Comparison of ENCODE assay signal across 8 mouse cellular contexts in genomic region chr1:183442015-183442774, GRCm38 (mm10). TPM values are rescaled to one million over a fixed set of nuclear protein-coding genes. Genes with fewer than 3 reads are reported as not detected.
DNase-seq lines count a peak whose midpoint lies in the region; ATAC-seq lines count a peak whose summit lies in the region.

No protein-coding gene starts in this region.

- H3K27me3 ChIP-seq in liver, embryonic 12.5 days (replicated peaks), result no peaks in the 10 kb centered on the region
- no peaks in the 10 kb centered on the region for H3K27me3 ChIP-seq in intestine, embryonic 16.5 days (replicated peaks; ENCODE audit: control insufficient read depth, insufficient read depth, low read length)
- no peaks in the 10 kb centered on the region for H3K27me3 ChIP-seq in limb, embryonic 10.5 days (ENCODE audit: low read depth, poor library complexity, severe bottlenecking)

- WGBS in liver, embryonic 12.5 days (ENCODE audit: insufficient replicate concordance), result 26% methylated on average over 19 of the region's 19 CpGs
- 23% methylated on average over 19 of the region's 19 CpGs for WGBS in intestine, embryonic 16.5 days
- WGBS in limb, embryonic 10.5 days, result 26% methylated on average over 19 of the region's 19 CpGs

- H3K4me3 ChIP-seq in liver, embryonic 12.5 days, result no peak overlapping the region
- H3K4me3 ChIP-seq in intestine, embryonic 16.5 days (ENCODE audit: low read length), result no peak overlapping the region
- H3K4me3 ChIP-seq in limb, embryonic 10.5 days, result 0 out of 2 replicates have a peak overlapping the region, but pooled peaks have one; percentile 9

- ATAC-seq in liver, embryonic 12.5 days, result no peak
- peak; percentile 74 for ATAC-seq in granulocyte monocyte progenitor cell, adult 5-6 weeks (replicated peaks; ENCODE audit: poor library complexity, severe bottlenecking)
- peak; percentile 72 for ATAC-seq in intestine, embryonic 16.5 days

- peak; percentile 75 for DNase-seq in liver
- peak; percentile 93 for DNase-seq in embryo, embryonic 10.5 days (ENCODE audit: low spot score)
- DNase-seq in limb, embryonic 10.5 days (ENCODE audit: low spot score), result peak; percentile 85
- DNase-seq in monocyte, adult 2 months (ENCODE audit: low read depth in 1 of 2, low spot score in 2 of 2), result peak; percentile 32 to 60
- DNase-seq in spleen, postnatal 14 days (ENCODE audit: low spot score in 2 of 2), result peak; percentile 19 to 61

- no peaks in the 10 kb centered on the region for H3K4me1 ChIP-seq in liver, embryonic 12.5 days
- H3K4me1 ChIP-seq in intestine, embryonic 16.5 days (ENCODE audit: control insufficient read depth, insufficient read depth, low read length), result peaks cover 9% of the 10 kb centered on the region
- H3K4me1 ChIP-seq in limb, embryonic 10.5 days, result peaks cover 20% of the 10 kb centered on the region

- H3K36me3 ChIP-seq in liver, embryonic 12.5 days, result no peaks in the 10 kb centered on the region
- H3K36me3 ChIP-seq in intestine, embryonic 16.5 days (ENCODE audit: control insufficient read depth, insufficient read depth, low read length), result no peaks in the 10 kb centered on the region
- no peaks in the 10 kb centered on the region for H3K36me3 ChIP-seq in limb, embryonic 10.5 days

- no peak overlapping the region for H3K27ac ChIP-seq in liver, embryonic 12.5 days
- no peak overlapping the region for H3K27ac ChIP-seq in intestine, embryonic 16.5 days (ENCODE audit: low read length)
- H3K27ac ChIP-seq in limb, embryonic 10.5 days, result no peak overlapping the region

- H3K9me3 ChIP-seq in liver, embryonic 12.5 days (replicated peaks), result 0 out of 2 replicates have a peak, but pooled peaks cover 5% of the 10 kb centered on the region
- H3K9me3 ChIP-seq in intestine, embryonic 16.5 days (ENCODE audit: control insufficient read depth, low read length), result no peaks in the 10 kb centered on the region
- no peaks in the 10 kb centered on the region for H3K9me3 ChIP-seq in limb, embryonic 10.5 days (replicated peaks)

- H3K9ac ChIP-seq in liver, embryonic 12.5 days, result no peak overlapping the region
- H3K9ac ChIP-seq in intestine, embryonic 16.5 days (ENCODE audit: low read depth, low read length), result no peak overlapping the region

- H3K4me2 ChIP-seq in liver, embryonic 12.5 days, result no peak overlapping the region
- H3K4me2 ChIP-seq in intestine, embryonic 16.5 days (ENCODE audit: low read depth, low read length), result 0 out of 2 replicates have a peak overlapping the region, but pooled peaks have one; percentile 20

RNA-seq across cellular contexts. Expression of gene Hhipl2, which starts 24.2 kb away (rescaled TPM):
- polyA plus RNA-seq in liver, embryonic 12.5 days (2016; fragmentation: Nextera tagmentation; extraction: Ambion mirVana), result 0.05 TPM in 2 replicates
- total RNA-seq in granulocyte monocyte progenitor cell, adult 5-6 weeks (2014; fragmentation: Nextera tagmentation), result not detected in 2 replicates
- not detected in 2 replicates for total RNA-seq in granulocyte monocyte progenitor cell, adult 5-6 weeks (2017)
- polyA plus RNA-seq in intestine, embryonic 16.5 days (2015; fragmentation: Nextera tagmentation; extraction: Ambion mirVana), result 0.17 TPM in 1 of 2 replicates, not detected in the other
- polyA plus RNA-seq in limb, embryonic 10.5 days (2016; fragmentation: Nextera tagmentation; extraction: Ambion mirVana), result 0.10 and 0.26 TPM in 2 replicates

RNA-seq across cellular contexts. Expression of gene Taf1a, which starts 53.4 kb away (rescaled TPM):
- polyA plus RNA-seq in liver, embryonic 12.5 days (2016; fragmentation: Nextera tagmentation; extraction: Ambion mirVana), result 9.5 and 9.6 TPM in 2 replicates
- 19.1 and 21.0 TPM in 2 replicates for total RNA-seq in granulocyte monocyte progenitor cell, adult 5-6 weeks (2014; fragmentation: Nextera tagmentation)
- 22.1 and 25.3 TPM in 2 replicates for total RNA-seq in granulocyte monocyte progenitor cell, adult 5-6 weeks (2017)
- polyA plus RNA-seq in intestine, embryonic 16.5 days (2015; fragmentation: Nextera tagmentation; extraction: Ambion mirVana), result 14.0 and 14.5 TPM in 2 replicates
- polyA plus RNA-seq in limb, embryonic 10.5 days (2016; fragmentation: Nextera tagmentation; extraction: Ambion mirVana), result 19.9 and 23.8 TPM in 2 replicates

Comparison
In these comparisons a context has a peak if more than half of its experiments do, and no peak if none do; other contexts are left out.
1. DNase-seq: peak in every context shown above with its lines; median percentile 93 in embryo, embryonic 10.5 days; 85 in limb, embryonic 10.5 days; 75 in liver; 46 in monocyte, adult 2 months; 40 in spleen, postnatal 14 days.